Mouse (Mus musculus) liver, adult 2 months (tissue): ENCODE measurements around the gene Stx17.

ENCODE experiments used
- CTCF ChIP-seq: fragments of 200-500 bp; IDR thresholded peaks from 2 replicates; pipeline ENCODE4 v1.5.1; 2011; ENCODE audit warnings: low read depth, low read length, control low read depth
- POLR2A ChIP-seq: fragments of 200-500 bp; IDR thresholded peaks from 2 replicates; pipeline ENCODE4 v1.6.1; 2011; ENCODE audit warnings: low read length, control low read depth; ENCODE audit not compliant: insufficient read depth; ENCODE audit errors: extremely low read depth

GRCm38 (mm10) chr4:48180922-48181321, 56.2 kb downstream of the Stx17 start:
- TF ChIP-seq CTCF (no peak), POLR2A (no peak)
